Mouse (Mus musculus) limb, embryonic 13.5 days (tissue): ENCODE measurements at regions not wholly inside any gene's neighbourhood (a gene's known extent, or its start where the extent isn't known, plus 50 kb on each side); places are given as distances from the start of the nearest gene placed in this dataset.
"Not testable (repeated sequence)": the region's sequence is repeated elsewhere in the genome, so short reads cannot be mapped to it uniquely, and the experiment has no call there.

ENCODE experiments used
- ATAC-seq: fragments of 200-750 bp; cut with Nextera tagmentation; 2 replicates; pipeline ENCODE4 v1.8.0; 2017; ENCODE audit warnings: low read depth, moderate number of reproducible peaks, moderate TSS enrichment; ENCODE audit not compliant: low FRiP score
- H3K27ac ChIP-seq: fragments of 300-500 bp; sonication (generic); 2 replicates; pipeline ENCODE4 v1.5.1; 2015; ENCODE audit warnings: inconsistent platforms, mild to moderate bottlenecking, moderate library complexity
- H3K27me3 ChIP-seq: fragments of 300-500 bp; sonication (generic); 2 replicates; pipeline ENCODE4 v1.6.1; 2015; ENCODE audit warnings: mild to moderate bottlenecking, inconsistent platforms
- H3K36me3 ChIP-seq: fragments of 300-500 bp; sonication (generic); 2 replicates; pipeline ENCODE4 v1.6.1; 2015; ENCODE audit warnings: inconsistent platforms, mild to moderate bottlenecking, moderate library complexity
- H3K4me1 ChIP-seq: fragments of 300-500 bp; sonication (generic); 2 replicates; pipeline ENCODE4 v1.6.1; 2015; ENCODE audit warnings: inconsistent platforms
- H3K4me2 ChIP-seq: fragments of 300-500 bp; sonication (generic); replicated peaks from 2 replicates; pipeline ENCODE4 v1.6.1; 2015; ENCODE audit warnings: inconsistent platforms, mild to moderate bottlenecking, moderate library complexity
- H3K4me3 ChIP-seq: fragments of 300-500 bp; sonication (generic); 2 replicates; pipeline ENCODE4 v1.5.1; 2015; ENCODE audit warnings: moderate library complexity, mild to moderate bottlenecking, inconsistent platforms
- H3K9ac ChIP-seq: fragments of 300-500 bp; sonication (generic); 2 replicates; pipeline ENCODE4 v1.6.1; 2015; ENCODE audit warnings: mild to moderate bottlenecking, inconsistent platforms
- H3K9me3 ChIP-seq: fragments of 300-500 bp; sonication (generic); 2 replicates; pipeline ENCODE4 v1.6.1; 2016; ENCODE audit warnings: inconsistent platforms
- WGBS: fragments of 180-500 bp; shearing (Covaris S2); methylation state at CpG from one replicate; pipeline ENCODE4 v1.1.7; 2015; 5-methylcytosine and 5-hydroxymethylcytosine counted together

- Histone ChIP-seq H3K27me3 (no peaks in the 10 kb centered on the region), H3K36me3 (no peaks in the 10 kb centered on the region), H3K9ac (no peak overlapping the region), H3K4me2 (no peak overlapping the region), H3K9me3 (no peaks in the 10 kb centered on the region), H3K4me3 (no peak overlapping the region), H3K4me1 (no peaks in the 10 kb centered on the region), H3K27ac (no peak overlapping the region)
- no peak for ATAC-seq
- 79% methylated on average over 2 of the region's 2 CpGs for WGBS
Observed at GRCm38 (mm10) chr15:49121202-49121601, 4763.5 kb upstream of the Gm7489 start.

GRCm38 (mm10) chr15:49146430-49146829 is 4738.3 kb upstream of the Gm7489 start:
- no peak overlapping the region for H3K9ac ChIP-seq
- H3K4me2 ChIP-seq: no peak overlapping the region
- no peak overlapping the region for H3K27ac ChIP-seq
- H3K4me3 ChIP-seq: no peak overlapping the region
- ATAC-seq: no peak
- no peaks in the 10 kb centered on the region for H3K9me3 ChIP-seq
- no peaks in the 10 kb centered on the region for H3K36me3 ChIP-seq
- H3K27me3 ChIP-seq: no peaks in the 10 kb centered on the region
- H3K4me1 ChIP-seq: no peaks in the 10 kb centered on the region
- 85% methylated on average over 1 of the region's 1 CpGs for WGBS

GRCm38 (mm10) chr15:49151998-49152397 is 4732.7 kb upstream of the Gm7489 start:
- Histone ChIP-seq H3K9ac (no peak overlapping the region), H3K4me3 (no peak overlapping the region), H3K36me3 (no peaks in the 10 kb centered on the region), H3K27me3 (no peaks in the 10 kb centered on the region), H3K27ac (no peak overlapping the region), H3K4me1 (no peaks in the 10 kb centered on the region), H3K9me3 (no peaks in the 10 kb centered on the region), H3K4me2 (no peak overlapping the region)
- no peak for ATAC-seq

- Histone ChIP-seq H3K9me3 (no peaks in the 10 kb centered on the region), H3K9ac (no peak overlapping the region), H3K27me3 (no peaks in the 10 kb centered on the region), H3K4me2 (no peak overlapping the region), H3K27ac (no peak overlapping the region), H3K4me3 (no peak overlapping the region), H3K36me3 (no peaks in the 10 kb centered on the region), H3K4me1 (no peaks in the 10 kb centered on the region)
- ATAC-seq: no peak
- 92% methylated on average over 5 of the region's 5 CpGs for WGBS
Observed at GRCm38 (mm10) chr15:49154026-49154425, 4730.7 kb upstream of the Gm7489 start.

DNA sequence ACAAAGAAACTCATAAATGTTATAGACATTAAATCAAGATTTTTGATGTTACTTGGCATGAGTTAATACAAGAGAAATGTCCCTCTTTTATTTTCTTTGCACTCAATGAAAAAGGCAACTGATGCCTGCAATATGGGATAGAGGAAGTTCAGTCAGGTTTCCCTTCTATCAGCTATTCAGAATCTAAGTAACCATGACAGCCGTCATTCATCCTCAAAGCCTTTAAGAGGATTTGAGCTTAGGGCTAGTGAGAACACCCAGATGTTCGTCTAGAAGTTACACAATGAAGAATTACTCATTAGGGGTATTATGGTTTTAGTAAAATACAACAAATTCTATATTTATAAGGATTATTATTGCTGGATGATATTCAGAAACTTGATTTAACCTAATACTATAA is 4693.2 kb upstream of the Gm7489 start:
- Histone ChIP-seq H3K36me3 (no peaks in the 10 kb centered on the region), H3K4me3 (no peak overlapping the region), H3K9ac (no peak overlapping the region), H3K27ac (no peak overlapping the region), H3K4me2 (no peak overlapping the region), H3K4me1 (no peaks in the 10 kb centered on the region), H3K27me3 (no peaks in the 10 kb centered on the region), H3K9me3 (no peaks in the 10 kb centered on the region)
- ATAC-seq: no peak
- 70% methylated on average over 2 of the region's 2 CpGs for WGBS

GRCm38 (mm10) chr15:49192571-49192970 is 4692.1 kb upstream of the Gm7489 start:
- not testable (repeated sequence) for H3K4me3 ChIP-seq, H3K9me3 ChIP-seq, H3K9ac ChIP-seq, H3K36me3 ChIP-seq, ATAC-seq, H3K4me1 ChIP-seq, H3K27ac ChIP-seq, H3K4me2 ChIP-seq, H3K27me3 ChIP-seq
- 73% methylated on average over 4 of the region's 4 CpGs for WGBS

DNA sequence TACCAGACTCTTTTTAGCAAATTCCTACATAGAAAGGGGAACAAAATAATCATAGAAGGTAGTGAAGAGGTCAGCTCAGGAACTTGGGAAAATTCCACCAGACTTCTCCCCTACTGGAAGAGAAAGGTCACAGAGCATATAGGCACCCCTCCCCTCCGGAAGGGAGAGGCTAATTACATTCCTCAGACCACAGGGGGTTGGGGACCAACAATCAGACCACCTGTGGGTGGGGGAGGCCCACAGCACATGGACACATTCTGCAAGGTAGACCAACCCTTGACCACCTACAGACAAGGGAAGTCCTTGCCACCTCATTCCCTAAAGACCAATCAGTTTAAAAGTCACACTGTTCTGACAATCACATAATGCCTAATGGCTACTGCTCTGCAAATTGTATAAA is 4655.6 kb upstream of the Gm7489 start:
- no peaks in the 10 kb centered on the region for H3K27me3 ChIP-seq
- H3K9me3 ChIP-seq: no peaks in the 10 kb centered on the region
- no peak overlapping the region for H3K27ac ChIP-seq
- H3K4me1 ChIP-seq: peaks cover under 1% of the 10 kb centered on the region; the same call in 1 of the 2 replicates
- H3K36me3 ChIP-seq: no peaks in the 10 kb centered on the region
- ATAC-seq: no peak
- no peak overlapping the region for H3K9ac ChIP-seq
- 44% methylated on average over 1 of the region's 1 CpGs for WGBS
- no peak overlapping the region for H3K4me2 ChIP-seq
- no peak overlapping the region for H3K4me3 ChIP-seq

- peak; percentile 79 for ATAC-seq
- Histone ChIP-seq H3K9me3 (no peaks in the 10 kb centered on the region), H3K4me3 (no peak overlapping the region), H3K4me2 (no peak overlapping the region), H3K36me3 (no peaks in the 10 kb centered on the region), H3K9ac (no peak overlapping the region), H3K27ac (no peak overlapping the region), H3K4me1 (peaks cover 3% of the 10 kb centered on the region; the same call in 1 of the 2 replicates), H3K27me3 (no peaks in the 10 kb centered on the region)
Observed at GRCm38 (mm10) chr15:49230846-49231245, 4653.9 kb upstream of the Gm7489 start.

GRCm38 (mm10) chr15:49270198-49270597 is 4614.5 kb upstream of the Gm7489 start:
- no peak for ATAC-seq
- H3K4me3 ChIP-seq: no peak overlapping the region
- WGBS: 43% methylated on average over 1 of the region's 1 CpGs
- no peak overlapping the region for H3K27ac ChIP-seq
- H3K9me3 ChIP-seq: no peaks in the 10 kb centered on the region
- H3K4me2 ChIP-seq: no peak overlapping the region
- H3K4me1 ChIP-seq: no peaks in the 10 kb centered on the region
- H3K9ac ChIP-seq: no peak overlapping the region
- no peaks in the 10 kb centered on the region for H3K36me3 ChIP-seq
- H3K27me3 ChIP-seq: no peaks in the 10 kb centered on the region
